Comparison of ENCODE assay signal across 11 mouse cellular contexts in genomic region chr2:17364971-17365548, GRCm38 (mm10).
A peak's percentile ranks its signal among the peaks of the same experiment; 100 is the strongest.
DNase-seq lines count a peak whose midpoint lies in the region; ATAC-seq lines count a peak whose summit lies in the region.
"Had no signal": no experiment of that assay in that cellular context is flagged by ENCODE, and none has a peak within 500 bp of the region (broad histone marks: within the 10 kb centered on the region; RNA-seq: fewer than 3 reads in every experiment).

No protein-coding gene starts in this region.

- peaks cover 12% of the 10 kb centered on the region for H3K4me1 ChIP-seq in liver, embryonic 11.5 days (replicated peaks; ENCODE audit: control insufficient read depth, insufficient read depth, low read length)
- H3K4me1 ChIP-seq in liver, embryonic 15.5 days (replicated peaks): peaks cover 25% of the 10 kb centered on the region
- H3K4me1 ChIP-seq: limb, embryonic 10.5 days had no signal

- no peaks in the 10 kb centered on the region for H3K9me3 ChIP-seq in liver, embryonic 11.5 days (ENCODE audit: control insufficient read depth, low read length)
- no peaks in the 10 kb centered on the region for H3K9me3 ChIP-seq in liver, embryonic 15.5 days (replicated peaks)
- H3K9me3 ChIP-seq: heart, embryonic 10.5 days; limb, embryonic 10.5 days had no signal

- 0 out of 2 replicates have a peak overlapping the region, but pooled peaks have one; percentile 12 for H3K4me2 ChIP-seq in liver, embryonic 11.5 days
- H3K4me2 ChIP-seq in liver, embryonic 15.5 days: no peak overlapping the region

- no peak overlapping the region for H3K4me3 ChIP-seq in liver, embryonic 11.5 days (ENCODE audit: low read depth, low read length)
- H3K4me3 ChIP-seq in liver, embryonic 15.5 days (replicated peaks): no peak overlapping the region
- H3K4me3 ChIP-seq: erythroblast, embryonic 14.5 days; heart, embryonic 10.5 days; limb, embryonic 10.5 days had no signal

- no peak overlapping the region; the same call in 1 of the 2 replicates for H3K27ac ChIP-seq in liver, embryonic 11.5 days (ENCODE audit: low read depth, low read length)
- peak overlapping the region; percentile 62 for H3K27ac ChIP-seq in liver, embryonic 15.5 days (replicated peaks)
- H3K27ac ChIP-seq: heart, embryonic 10.5 days; limb, embryonic 10.5 days had no signal

- no peaks in the 10 kb centered on the region for H3K36me3 ChIP-seq in liver, embryonic 11.5 days (ENCODE audit: control insufficient read depth, insufficient read depth, low read length)
- no peaks in the 10 kb centered on the region for H3K36me3 ChIP-seq in liver, embryonic 15.5 days (replicated peaks)
- H3K36me3 ChIP-seq: limb, embryonic 10.5 days had no signal

- DNase-seq in liver, embryonic 11.5 days (ENCODE audit: low spot score): no peak
- no peak for DNase-seq in liver
- DNase-seq in T-cell, adult 2 months (ENCODE audit: low spot score): peak; percentile 25
- peak; percentile 76 for DNase-seq in thymus, postnatal 14 days
- no peak for DNase-seq in adrenal gland, adult 2 months
- DNase-seq: kidney, adult 11 months had no signal

- WGBS in liver, embryonic 11.5 days: 54% methylated on average over 6 of the region's 6 CpGs
- WGBS in liver, embryonic 15.5 days (ENCODE audit: insufficient replicate concordance): 25% methylated on average over 6 of the region's 6 CpGs

- H3K27me3 ChIP-seq in liver, embryonic 11.5 days (replicated peaks; ENCODE audit: control insufficient read depth, insufficient read depth, low read length): no peaks in the 10 kb centered on the region
- no peaks in the 10 kb centered on the region for H3K27me3 ChIP-seq in liver, embryonic 15.5 days

- ATAC-seq in liver, embryonic 11.5 days (replicated peaks; ENCODE audit: low FRiP score): peak; percentile 29
- 0 out of 2 replicates have a peak, but pooled peaks have one; percentile 25 for ATAC-seq in liver, embryonic 15.5 days (ENCODE audit: insufficient read depth)
- ATAC-seq in erythroblast, adult 5-6 weeks (replicated peaks; ENCODE audit: low FRiP score, poor library complexity, severe bottlenecking): no peak

- no peak overlapping the region for H3K9ac ChIP-seq in liver, embryonic 11.5 days (ENCODE audit: low read depth, low read length)
- H3K9ac ChIP-seq in liver, embryonic 15.5 days: no peak overlapping the region

Comparison
In these comparisons a context has a peak if more than half of its experiments do, and no peak if none do; other contexts are left out.
1. DNase-seq: peak in T-cell, adult 2 months (single experiment) and thymus, postnatal 14 days (single experiment); none in liver, embryonic 11.5 days (single experiment), liver (single experiment) and adrenal gland, adult 2 months (single experiment).